Mouse (Mus musculus) forebrain, embryonic 16.5 days (tissue): ENCODE measurements around the gene Wnt9a. TPM values are rescaled to one million over a fixed set of nuclear protein-coding genes. Genes with fewer than 3 reads are reported as not detected.
A peak's percentile ranks its signal among the peaks of the same experiment; 100 is the strongest.
"Not testable (repeated sequence)": the region's sequence is repeated elsewhere in the genome, so short reads cannot be mapped to it uniquely, and the experiment has no call there.

ENCODE experiments used
- ATAC-seq: fragments of 200-750 bp; cut with Nextera tagmentation; 2 replicates; pipeline ENCODE4 v1.8.0; 2017; ENCODE audit warnings: mild to moderate bottlenecking, moderate library complexity
- H3K27ac ChIP-seq: fragments of 300-500 bp; sonication (generic); 2 replicates; pipeline ENCODE4 v1.5.1; 2014; ENCODE audit warnings: low read length, control low read depth
- H3K27me3 ChIP-seq: fragments of 300-500 bp; sonication (generic); replicated peaks from 2 replicates; pipeline ENCODE4 v1.6.1; 2014; ENCODE audit warnings: low read length; ENCODE audit not compliant: control insufficient read depth, insufficient read depth
- H3K36me3 ChIP-seq: fragments of 300-500 bp; sonication (generic); 2 replicates; pipeline ENCODE4 v1.6.1; 2014; ENCODE audit not compliant: control insufficient read depth, insufficient read depth
- H3K4me1 ChIP-seq: fragments of 300-500 bp; sonication (generic); replicated peaks from 2 replicates; pipeline ENCODE4 v1.6.1; 2014; ENCODE audit warnings: low read length; ENCODE audit not compliant: control insufficient read depth, insufficient read depth
- H3K4me2 ChIP-seq: fragments of 300-500 bp; sonication (generic); 2 replicates; pipeline ENCODE4 v1.6.1; 2014; ENCODE audit warnings: mild to moderate bottlenecking, low read length, control low read depth
- H3K4me3 ChIP-seq: fragments of 300-500 bp; sonication (generic); replicated peaks from 2 replicates; pipeline ENCODE4 v1.5.1; 2014; ENCODE audit warnings: mild to moderate bottlenecking, low read length, control low read depth
- H3K9ac ChIP-seq: fragments of 300-500 bp; sonication (generic); replicated peaks from 2 replicates; pipeline ENCODE4 v1.6.1; 2014; ENCODE audit warnings: low read depth, low read length, control low read depth
- H3K9me3 ChIP-seq: fragments of 300-500 bp; sonication (generic); 2 replicates; pipeline ENCODE4 v1.6.1; 2016; ENCODE audit warnings: low read length; ENCODE audit not compliant: control insufficient read depth
- WGBS: fragments of 180-500 bp; shearing (Covaris S2); extraction: QIAGEN DNeasy Blood & Tissue Kit; methylation state at CpG from one replicate; pipeline ENCODE4 v1.1.7; 2014; 5-methylcytosine and 5-hydroxymethylcytosine counted together
- polyA plus RNA-seq: library from polyadenylated mRNA; unstranded; fragments of >200 nt; fragmentation: Nextera tagmentation; extraction: Ambion mirVana; gene quantifications from 2 replicates; pipeline ENCODE4 v1.2.1, GENCODE M21; 2015

Gene Wnt9a
- polyA plus RNA-seq, 1 experiment from 2014 or later, result 1.5 TPM

DNA sequence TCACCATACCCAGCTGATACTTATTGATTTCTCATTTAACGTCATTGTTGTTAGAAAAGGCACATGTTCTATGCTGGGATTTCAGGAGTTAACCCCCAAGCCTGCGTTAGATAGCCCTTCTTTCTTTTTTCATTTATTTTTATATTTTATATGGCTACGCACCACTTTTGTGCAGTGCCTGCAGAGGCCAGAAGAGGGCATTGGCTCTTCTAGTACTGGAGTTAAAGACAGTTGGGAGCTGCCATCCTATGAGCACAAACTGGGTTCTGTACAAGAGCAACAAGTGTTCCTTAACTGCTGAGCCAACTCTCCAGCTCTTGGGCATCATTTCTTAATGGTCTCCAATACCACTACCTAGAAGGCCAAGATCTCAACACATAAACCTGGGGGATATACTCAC, 6.5 kb upstream of the Wnt9a start:
- Histone ChIP-seq H3K9me3 (no peaks in the 10 kb centered on the region), H3K9ac (no peak overlapping the region), H3K4me2 (no peak overlapping the region), H3K27ac (no peak overlapping the region), H3K4me1 (peaks cover 2% of the 10 kb centered on the region), H3K27me3 (peaks cover 32% of the 10 kb centered on the region), H3K36me3 (no peaks in the 10 kb centered on the region), H3K4me3 (no peak overlapping the region)
- ATAC-seq, result no peak
- 22% methylated on average over 3 of the region's 3 CpGs for WGBS

DNA sequence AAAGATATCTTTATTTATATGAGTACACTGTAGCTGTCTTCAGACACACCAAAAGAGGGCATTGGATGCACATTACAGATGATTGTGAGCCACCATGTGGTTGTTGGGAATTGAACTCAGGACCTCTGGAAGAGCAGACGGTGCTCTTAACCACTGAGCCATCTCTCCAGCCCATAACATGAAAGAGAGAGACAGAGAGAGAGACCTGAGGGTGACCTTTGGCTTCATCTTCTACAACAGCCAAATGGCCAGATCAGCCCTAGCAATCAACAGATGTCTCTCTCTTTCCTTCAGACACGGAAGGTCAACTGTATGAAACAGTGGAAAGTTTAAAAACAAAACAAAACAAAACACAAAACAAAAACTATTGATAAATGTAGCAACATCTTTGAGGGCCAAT, 5.7 kb upstream of the Wnt9a start:
- H3K4me1 ChIP-seq, result peaks cover 11% of the 10 kb centered on the region
- H3K9me3 ChIP-seq, H3K27ac ChIP-seq, H3K9ac ChIP-seq, H3K36me3 ChIP-seq, H3K4me2 ChIP-seq, H3K4me3 ChIP-seq, ATAC-seq: not testable (repeated sequence)
- H3K27me3 ChIP-seq, result peaks cover 32% of the 10 kb centered on the region
- 69% methylated on average over 2 of the region's 2 CpGs for WGBS

DNA sequence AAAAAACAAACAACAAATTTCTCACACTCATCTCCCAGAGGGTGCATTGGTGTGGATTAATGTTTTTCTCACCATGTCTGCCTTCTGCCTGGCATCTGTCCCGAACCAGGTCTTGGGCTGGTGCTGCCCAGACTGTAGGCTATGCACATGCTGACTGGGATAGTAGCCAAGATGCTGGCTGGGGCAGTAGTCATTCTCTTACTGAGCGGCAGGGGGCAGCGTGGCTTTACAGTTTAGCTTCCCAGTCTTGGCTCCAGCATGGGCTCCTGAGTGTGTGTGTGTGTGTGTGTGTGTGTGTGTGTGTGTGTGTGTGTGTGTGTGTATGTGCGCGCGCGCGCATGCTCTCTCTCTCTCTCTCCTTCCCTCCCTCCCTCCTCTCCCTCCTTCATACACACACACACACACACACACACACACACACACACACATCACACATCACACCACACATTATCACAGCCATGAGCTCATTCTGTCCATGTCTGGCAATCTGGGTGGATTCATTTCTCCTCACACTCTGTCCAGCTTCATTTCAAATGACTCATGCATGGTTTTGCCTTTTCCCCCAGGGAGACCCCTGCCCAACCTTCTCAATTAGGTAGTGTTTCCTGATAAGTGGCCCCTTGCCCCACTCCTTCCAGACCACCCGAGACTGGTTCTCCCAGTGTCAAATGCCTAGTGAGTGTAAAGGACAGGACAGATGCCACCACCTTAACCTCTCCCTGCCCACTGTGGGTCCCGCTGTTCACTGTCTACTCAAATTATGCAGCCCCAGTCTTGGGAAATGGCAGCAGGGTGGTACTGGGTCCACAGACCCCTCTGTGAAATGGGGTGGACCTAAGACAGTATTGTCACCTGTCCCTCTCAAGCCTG, 3.8 kb upstream of the Wnt9a start:
- Histone ChIP-seq H3K9ac (no peak overlapping the region), H3K4me3 (no peak overlapping the region)
- peak; percentile 54 for ATAC-seq

DNA sequence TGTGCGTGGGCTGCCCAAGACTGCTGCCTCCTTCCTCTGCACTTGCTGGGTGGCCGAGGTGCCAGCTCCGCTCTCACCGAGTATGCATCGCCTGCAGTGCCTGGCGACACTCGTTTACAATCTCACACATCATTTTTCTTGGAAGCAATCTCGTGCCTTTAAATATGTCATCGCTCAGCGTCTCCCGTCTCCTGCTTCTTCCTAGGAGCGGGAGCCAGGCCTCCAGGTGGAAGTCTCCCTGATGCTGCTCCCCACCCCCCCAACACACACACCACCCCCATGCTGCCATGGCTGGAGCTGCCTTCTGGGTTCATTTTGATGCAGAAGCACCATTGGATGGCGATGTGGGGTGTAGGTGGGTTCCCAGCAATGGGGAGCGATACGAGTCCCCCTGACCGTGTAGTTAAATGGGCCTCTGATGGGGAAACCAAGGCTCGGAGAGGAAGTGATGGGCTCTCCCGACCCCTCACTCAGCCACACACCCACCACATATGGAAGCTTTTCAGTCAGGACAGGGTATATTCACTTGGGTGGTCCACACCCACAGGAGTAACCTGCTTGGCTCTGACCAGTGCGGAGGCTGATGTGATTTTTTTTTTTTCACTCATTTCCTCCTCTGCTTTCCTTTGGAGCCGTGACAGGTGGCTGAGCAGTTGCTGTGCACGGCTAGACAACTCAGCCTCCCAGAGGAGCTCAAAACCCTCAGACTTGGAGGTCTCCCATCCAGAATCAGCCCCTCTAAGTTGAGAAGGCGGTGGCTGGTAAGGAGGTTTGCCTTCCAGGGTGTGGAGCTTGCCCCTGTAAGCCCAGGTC, 1.5 kb upstream of the Wnt9a start:
- Histone ChIP-seq H3K9me3 (no peaks in the 10 kb centered on the region), H3K4me3 (no peak overlapping the region), H3K4me1 (peaks cover 42% of the 10 kb centered on the region), H3K4me2 (0 out of 2 replicates have a peak overlapping the region, but pooled peaks have one; percentile 8), H3K9ac (no peak overlapping the region), H3K36me3 (no peaks in the 10 kb centered on the region), H3K27me3 (peaks cover 48% of the 10 kb centered on the region), H3K27ac (peak overlapping the region; percentile 8; the same call in 1 of the 2 replicates)
- no peak for ATAC-seq
- WGBS, result 38% methylated on average over 22 of the region's 22 CpGs

More for the DNA sequence above, 3.8 kb upstream of the Wnt9a start:
- peaks cover 29% of the 10 kb centered on the region for H3K4me1 ChIP-seq
- WGBS, result 18% methylated on average over 10 of the region's 10 CpGs
- H3K27ac ChIP-seq, result no peak overlapping the region
- peaks cover 46% of the 10 kb centered on the region for H3K27me3 ChIP-seq
- no peaks in the 10 kb centered on the region for H3K36me3 ChIP-seq
- no peaks in the 10 kb centered on the region for H3K9me3 ChIP-seq
- no peak overlapping the region for H3K4me2 ChIP-seq

DNA sequence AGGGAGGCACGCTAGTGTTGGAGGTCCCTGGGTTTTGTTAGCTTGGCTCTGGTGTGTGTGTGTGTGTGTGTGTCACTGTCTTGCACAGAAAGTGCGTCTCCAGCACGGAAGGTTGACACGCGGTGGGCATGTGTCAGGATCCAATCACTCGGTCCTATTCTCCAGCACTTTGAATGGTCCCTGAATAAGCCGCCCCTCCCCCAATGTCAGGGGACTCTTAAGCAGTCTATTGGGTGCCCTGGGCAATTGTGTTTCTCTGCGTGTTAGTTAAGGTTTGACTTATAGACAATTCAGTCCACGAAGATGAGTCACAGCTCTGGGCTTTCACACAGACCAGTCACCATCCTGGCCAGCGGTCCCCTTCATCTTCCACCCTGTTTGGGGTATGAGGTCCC, 910 bp upstream of the Wnt9a start:
- H3K9ac ChIP-seq, result no peak overlapping the region
- H3K27ac ChIP-seq, result no peak overlapping the region
- H3K4me2 ChIP-seq, result peak overlapping the region; percentile 90
- peaks cover 44% of the 10 kb centered on the region for H3K4me1 ChIP-seq
- H3K4me3 ChIP-seq, result no peak overlapping the region
- H3K36me3 ChIP-seq, result no peaks in the 10 kb centered on the region
- H3K9me3 ChIP-seq, result no peaks in the 10 kb centered on the region
- H3K27me3 ChIP-seq, result peaks cover 44% of the 10 kb centered on the region
- no peak for ATAC-seq
- WGBS, result 8% methylated on average over 10 of the region's 10 CpGs

DNA sequence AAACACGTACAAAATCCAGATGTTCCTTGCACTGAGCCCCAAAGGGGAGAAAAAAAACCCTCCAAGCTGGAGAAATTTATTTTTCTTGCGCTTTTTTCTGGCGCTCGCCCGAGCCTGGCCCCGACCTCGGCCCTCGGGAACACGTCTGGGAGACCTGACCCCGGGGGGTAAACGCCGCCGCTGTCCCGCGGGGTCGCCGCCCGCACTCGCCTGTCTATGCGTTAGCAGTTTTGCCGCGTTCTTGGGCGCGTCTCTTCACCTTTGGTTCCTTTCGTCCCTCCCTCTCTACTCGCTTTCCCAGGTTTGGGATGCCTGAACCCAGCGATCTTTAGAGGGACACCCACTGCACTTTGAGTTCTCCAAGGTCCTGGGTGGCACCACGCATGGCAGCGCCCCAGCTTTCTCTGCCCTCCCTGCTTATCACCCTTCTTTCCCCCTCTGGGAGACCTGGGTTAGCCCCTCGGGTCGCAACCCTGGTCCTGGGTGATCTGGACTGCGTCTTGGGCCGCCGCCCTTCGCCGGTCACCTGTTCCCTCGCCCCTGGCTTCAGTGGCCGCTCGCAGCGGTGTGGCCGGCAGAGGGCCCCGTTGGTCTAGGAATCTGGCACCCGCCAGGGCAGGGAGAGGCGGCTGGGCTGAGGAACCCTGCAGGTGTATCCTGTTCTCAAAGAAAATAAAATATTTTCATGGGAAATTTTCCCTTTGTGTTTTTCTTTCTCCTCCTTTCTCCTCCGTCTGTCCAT, 865 bp downstream of the Wnt9a start:
- Histone ChIP-seq H3K4me3 (peak overlapping the region; percentile 55), H3K4me2 (peak overlapping the region; percentile 90), H3K9ac (no peak overlapping the region), H3K27me3 (peaks cover 42% of the 10 kb centered on the region), H3K36me3 (no peaks in the 10 kb centered on the region), H3K4me1 (peaks cover 46% of the 10 kb centered on the region), H3K27ac (no peak overlapping the region), H3K9me3 (no peaks in the 10 kb centered on the region)
- no peak for ATAC-seq
- 2% methylated on average over 45 of the region's 45 CpGs for WGBS

DNA sequence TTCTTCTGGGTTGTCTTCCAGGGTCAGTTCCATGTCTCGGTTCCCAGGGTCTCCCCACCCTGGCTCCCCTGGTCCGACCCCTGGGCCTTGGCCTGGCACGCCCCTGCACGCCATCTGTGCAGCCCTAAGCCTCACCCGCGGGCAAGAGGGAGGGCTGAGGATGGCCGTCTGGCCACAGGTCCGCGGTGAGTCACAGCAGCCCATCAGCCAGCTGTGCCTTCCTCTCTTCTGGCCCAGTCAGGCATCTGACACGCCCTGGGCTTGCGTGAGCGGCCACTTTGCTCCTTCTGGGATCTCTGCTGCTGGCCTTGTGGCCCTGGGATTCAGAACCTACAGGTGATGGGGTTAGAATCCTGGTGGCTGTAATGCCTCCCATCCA, 1.4 kb downstream of the Wnt9a start:
- ATAC-seq, result no peak
- Histone ChIP-seq H3K9me3 (no peaks in the 10 kb centered on the region), H3K27me3 (peaks cover 42% of the 10 kb centered on the region), H3K4me1 (peaks cover 47% of the 10 kb centered on the region), H3K9ac (no peak overlapping the region), H3K4me3 (0 out of 2 replicates have a peak overlapping the region, but pooled peaks have one; percentile 10), H3K27ac (no peak overlapping the region), H3K36me3 (no peaks in the 10 kb centered on the region), H3K4me2 (peak overlapping the region; percentile 1; the same call in 1 of the 2 replicates)
- WGBS, result 25% methylated on average over 12 of the region's 12 CpGs

DNA sequence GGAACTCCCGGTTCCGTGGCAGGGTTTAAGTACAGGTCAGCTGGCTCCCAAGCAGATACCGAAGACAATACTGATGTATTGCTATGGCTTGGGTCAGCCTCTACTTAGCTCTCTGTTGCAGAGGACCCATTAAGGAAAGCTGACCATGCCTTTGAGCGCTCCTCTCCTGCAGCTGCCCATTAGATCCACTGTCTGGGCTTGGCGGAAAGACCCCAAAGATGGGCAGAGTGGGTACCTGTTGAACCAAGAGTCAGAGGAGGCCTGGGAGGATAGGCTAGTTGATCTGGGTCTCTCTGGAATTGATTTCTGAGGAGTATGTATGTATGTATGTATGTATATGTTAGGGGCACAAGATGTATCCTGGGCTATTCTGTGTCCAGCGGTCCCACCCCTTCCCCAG, 1.9 kb downstream of the Wnt9a start:
- Histone ChIP-seq H3K9ac (no peak overlapping the region), H3K4me3 (no peak overlapping the region), H3K36me3 (no peaks in the 10 kb centered on the region), H3K4me1 (peaks cover 48% of the 10 kb centered on the region), H3K9me3 (no peaks in the 10 kb centered on the region), H3K27me3 (peaks cover 42% of the 10 kb centered on the region), H3K27ac (no peak overlapping the region), H3K4me2 (no peak overlapping the region)
- no peak for ATAC-seq
- WGBS, result 45% methylated on average over 6 of the region's 6 CpGs
